Mouse (Mus musculus): Measurements from ENCODE around the gene Diaph2.
"Not testable (repeated sequence)": the region's sequence is repeated elsewhere in the genome, so short reads cannot be mapped to it uniquely, and the experiment has no call there.

DNA sequence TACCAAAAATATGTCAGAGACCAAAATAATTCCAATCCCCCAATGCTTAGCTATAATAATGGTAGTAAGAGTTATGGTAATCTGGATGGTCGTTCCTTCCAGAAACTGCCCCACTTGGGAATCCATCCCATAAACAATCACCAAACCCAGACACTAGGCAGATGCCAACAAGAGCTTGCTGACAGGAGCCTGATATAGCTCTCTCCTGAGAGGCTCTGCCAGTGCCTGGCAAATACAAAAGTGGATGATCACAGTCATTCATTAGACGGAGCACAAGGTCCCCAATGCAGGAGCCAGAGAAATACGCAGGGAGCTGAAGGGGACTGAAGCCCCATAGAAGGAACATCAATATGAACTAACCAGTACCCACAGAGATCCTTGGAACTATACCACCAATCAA lies 657.9 kb downstream of the Diaph2 start:
- TF ChIP-seq CTCF (IDR thresholded peaks at IDR 0.05; ENCODE audit: insufficient read depth, low read length); POLR2A (IDR thresholded peaks at IDR 0.05; ENCODE audit: borderline replicate concordance, extremely low read depth, low read depth, low read length): not testable (repeated sequence)
